Mouse (Mus musculus): ENCODE data around the gene Rassf1. TPM values are rescaled to one million over a fixed set of nuclear protein-coding genes. Genes with fewer than 3 reads are reported as not detected.
A peak's percentile ranks its signal among the peaks of the same experiment; 100 is the strongest.
"Not testable (repeated sequence)": the region's sequence is repeated elsewhere in the genome, so short reads cannot be mapped to it uniquely, and the experiment has no call there.

The Rassf1 gene
- total RNA-seq, 1 experiment from 2014 or later: 83.9 TPM

- ATAC-seq (replicated peaks; ENCODE audit: insufficient number of reproducible peaks, low FRiP score, low TSS enrichment, poor library complexity, severe bottlenecking): no peak
Measured at GRCm38 (mm10) chr9:107552690-107553393, 1.5 kb downstream of the Rassf1 start.

- ATAC-seq (replicated peaks; ENCODE audit: insufficient number of reproducible peaks, low FRiP score, low TSS enrichment, poor library complexity, severe bottlenecking): no peak
Measured at GRCm38 (mm10) chr9:107553541-107554318, 2.4 kb downstream of the Rassf1 start.

GRCm38 (mm10) chr9:107554319-107554825, 3.0 kb downstream of the Rassf1 start:
- ATAC-seq (replicated peaks; ENCODE audit: insufficient number of reproducible peaks, low FRiP score, low TSS enrichment, poor library complexity, severe bottlenecking): peak; percentile 76

GRCm38 (mm10) chr9:107555031-107555457, 3.7 kb downstream of the Rassf1 start:
- peak; percentile 29 for ATAC-seq (replicated peaks; ENCODE audit: insufficient number of reproducible peaks, low FRiP score, low TSS enrichment, poor library complexity, severe bottlenecking)

- no peak for ATAC-seq (replicated peaks; ENCODE audit: insufficient number of reproducible peaks, low FRiP score, low TSS enrichment, poor library complexity, severe bottlenecking)
Measured at GRCm38 (mm10) chr9:107555701-107556100, 4.3 kb downstream of the Rassf1 start.

GRCm38 (mm10) chr9:107556346-107556745, 5.0 kb downstream of the Rassf1 start:
- no peak for ATAC-seq (replicated peaks; ENCODE audit: insufficient number of reproducible peaks, low FRiP score, low TSS enrichment, poor library complexity, severe bottlenecking)

GRCm38 (mm10) chr9:107563029-107563581, 11.8 kb downstream of the Rassf1 start, which contains the start of gene Tusc2:
Gene Tusc2 (plus strand): TSS chr9:107563255.
- peak; percentile 96 for ATAC-seq (replicated peaks; ENCODE audit: insufficient number of reproducible peaks, low FRiP score, low TSS enrichment, poor library complexity, severe bottlenecking)

GRCm38 (mm10) chr9:107565556-107565955, 14.2 kb downstream of the Rassf1 start:
- ATAC-seq (replicated peaks; ENCODE audit: insufficient number of reproducible peaks, low FRiP score, low TSS enrichment, poor library complexity, severe bottlenecking): not testable (repeated sequence)

- 0 out of 2 replicates have a peak, but pooled peaks have one; percentile 32 for ATAC-seq (replicated peaks; ENCODE audit: insufficient number of reproducible peaks, low FRiP score, low TSS enrichment, poor library complexity, severe bottlenecking)
Measured at GRCm38 (mm10) chr9:107566041-107566709, 14.8 kb downstream of the Rassf1 start.

GRCm38 (mm10) chr9:107566855-107567254, 15.5 kb downstream of the Rassf1 start:
- no peak for ATAC-seq (replicated peaks; ENCODE audit: insufficient number of reproducible peaks, low FRiP score, low TSS enrichment, poor library complexity, severe bottlenecking)

GRCm38 (mm10) chr9:107567702-107568319, 16.5 kb downstream of the Rassf1 start, which contains the start of gene Hyal2:
Gene Hyal2 (plus strand): TSS chr9:107567945.
- no peak for ATAC-seq (replicated peaks; ENCODE audit: insufficient number of reproducible peaks, low FRiP score, low TSS enrichment, poor library complexity, severe bottlenecking)

- ATAC-seq (replicated peaks; ENCODE audit: insufficient number of reproducible peaks, low FRiP score, low TSS enrichment, poor library complexity, severe bottlenecking): peak; percentile 73
Measured at GRCm38 (mm10) chr9:107568331-107569261, 17.2 kb downstream of the Rassf1 start.

- no peak for ATAC-seq (replicated peaks; ENCODE audit: insufficient number of reproducible peaks, low FRiP score, low TSS enrichment, poor library complexity, severe bottlenecking)
Measured at GRCm38 (mm10) chr9:107569270-107569669, 17.9 kb downstream of the Rassf1 start.

GRCm38 (mm10) chr9:107570016-107570415, 18.7 kb downstream of the Rassf1 start:
- ATAC-seq (replicated peaks; ENCODE audit: insufficient number of reproducible peaks, low FRiP score, low TSS enrichment, poor library complexity, severe bottlenecking): no peak

- ATAC-seq (replicated peaks; ENCODE audit: insufficient number of reproducible peaks, low FRiP score, low TSS enrichment, poor library complexity, severe bottlenecking): no peak
Measured at GRCm38 (mm10) chr9:107570845-107571244, 19.5 kb downstream of the Rassf1 start.

GRCm38 (mm10) chr9:107571534-107572326, 20.4 kb downstream of the Rassf1 start:
- no peak for ATAC-seq (replicated peaks; ENCODE audit: insufficient number of reproducible peaks, low FRiP score, low TSS enrichment, poor library complexity, severe bottlenecking)

- no peak for ATAC-seq (replicated peaks; ENCODE audit: insufficient number of reproducible peaks, low FRiP score, low TSS enrichment, poor library complexity, severe bottlenecking)
Measured at GRCm38 (mm10) chr9:107572327-107572662, 20.9 kb downstream of the Rassf1 start.
